Mouse (Mus musculus) bone marrow macrophage, adult 2 months (primary cell): ENCODE measurements at regions not wholly inside any gene's neighbourhood (a gene's known extent, or its start where the extent isn't known, plus 50 kb on each side); places are given as distances from the start of the nearest gene placed in this dataset.

Experiments
- H3K27ac ChIP-seq: 2 replicates; pipeline ENCODE4 v1.5.1; 2012; ENCODE audit warnings: low read depth, low read length; ENCODE audit not compliant: insufficient read depth
- H3K4me1 ChIP-seq: 2 replicates; pipeline ENCODE4 v1.6.1; 2012; ENCODE audit warnings: low read length; ENCODE audit not compliant: control insufficient read depth, insufficient read depth
- H3K4me3 ChIP-seq: 2 replicates; pipeline ENCODE4 v1.5.1; 2012; ENCODE audit warnings: mild to moderate bottlenecking, low read length, moderate library complexity; ENCODE audit not compliant: insufficient read depth
- CTCF ChIP-seq: IDR thresholded peaks from 2 replicates; pipeline ENCODE4 v1.5.1; 2012; ENCODE audit warnings: low read depth, mild to moderate bottlenecking, low read length, moderate library complexity
- POLR2A ChIP-seq: IDR thresholded peaks from 2 replicates; pipeline ENCODE4 v1.6.1; 2012; ENCODE audit warnings: mild to moderate bottlenecking, low read depth, low read length, borderline replicate concordance

GRCm38 (mm10) chr17:73022630-73023051 lies 85.1 kb upstream of the Lclat1 start:
- TF ChIP-seq POLR2A (no peak), CTCF (no peak)
- Histone ChIP-seq H3K27ac (no peak overlapping the region), H3K4me1 (no peaks in the 10 kb centered on the region), H3K4me3 (no peak overlapping the region)

- Histone ChIP-seq H3K27ac (no peak overlapping the region), H3K4me1 (no peaks in the 10 kb centered on the region), H3K4me3 (no peak overlapping the region)
- TF ChIP-seq CTCF, result no peak
- no peak for TF ChIP-seq POLR2A
These were observed 84.2 kb upstream of the Lclat1 start for GRCm38 (mm10) chr17:73023362-73024107.

GRCm38 (mm10) chr17:73027122-73027521 lies 80.7 kb upstream of the Lclat1 start:
- TF ChIP-seq POLR2A, result no peak
- TF ChIP-seq CTCF, result no peak
- H3K27ac ChIP-seq, result no peak overlapping the region
- no peaks in the 10 kb centered on the region for H3K4me1 ChIP-seq
- no peak overlapping the region for H3K4me3 ChIP-seq

GRCm38 (mm10) chr17:73031796-73032195 lies 76.0 kb upstream of the Lclat1 start:
- no peak for TF ChIP-seq POLR2A
- TF ChIP-seq CTCF, result no peak
- peaks cover 17% of the 10 kb centered on the region for H3K4me1 ChIP-seq
- no peak overlapping the region for H3K27ac ChIP-seq
- H3K4me3 ChIP-seq, result no peak overlapping the region

- H3K4me1 ChIP-seq, result peaks cover 21% of the 10 kb centered on the region
- H3K4me3 ChIP-seq, result no peak overlapping the region
- no peak for TF ChIP-seq POLR2A
- no peak for TF ChIP-seq CTCF
- no peak overlapping the region for H3K27ac ChIP-seq
These were observed 75.5 kb upstream of the Lclat1 start for GRCm38 (mm10) chr17:73032326-73032725.

GRCm38 (mm10) chr17:73034420-73034819 lies 73.4 kb upstream of the Lclat1 start:
- peak overlapping the region; percentile 83 for H3K27ac ChIP-seq
- H3K4me3 ChIP-seq, result no peak overlapping the region
- TF ChIP-seq POLR2A (no peak), CTCF (no peak)
- peaks cover 21% of the 10 kb centered on the region for H3K4me1 ChIP-seq

- TF ChIP-seq CTCF (no peak), POLR2A (no peak)
- Histone ChIP-seq H3K4me3 (no peak overlapping the region), H3K27ac (peak overlapping the region; percentile 83), H3K4me1 (peaks cover 21% of the 10 kb centered on the region)
These were observed 72.8 kb upstream of the Lclat1 start for GRCm38 (mm10) chr17:73034981-73035481.

- no peak for TF ChIP-seq POLR2A
- Histone ChIP-seq H3K4me1 (peaks cover 21% of the 10 kb centered on the region), H3K27ac (no peak overlapping the region), H3K4me3 (no peak overlapping the region)
These were observed 70.9 kb upstream of the Lclat1 start for GRCm38 (mm10) chr17:73036845-73037244.

- H3K4me1 ChIP-seq, result peaks cover 21% of the 10 kb centered on the region
- H3K27ac ChIP-seq, result no peak overlapping the region
- TF ChIP-seq POLR2A (no peak), CTCF (no peak)
- no peak overlapping the region for H3K4me3 ChIP-seq
These were observed 69.2 kb upstream of the Lclat1 start for GRCm38 (mm10) chr17:73038586-73038985.

- no peak overlapping the region for H3K4me3 ChIP-seq
- no peak for TF ChIP-seq POLR2A
- no peaks in the 10 kb centered on the region for H3K4me1 ChIP-seq
- H3K27ac ChIP-seq, result no peak overlapping the region
These were observed 62.7 kb upstream of the Lclat1 start for GRCm38 (mm10) chr17:73044918-73045580.
